Mouse (Mus musculus): Measurements from ENCODE around the gene Oprl1. TPM values are rescaled to one million over a fixed set of nuclear protein-coding genes. Genes with fewer than 3 reads are reported as not detected.

The Oprl1 gene
- polyA plus RNA-seq, 1 experiment from 2014 or later, result 110 TPM

DNA sequence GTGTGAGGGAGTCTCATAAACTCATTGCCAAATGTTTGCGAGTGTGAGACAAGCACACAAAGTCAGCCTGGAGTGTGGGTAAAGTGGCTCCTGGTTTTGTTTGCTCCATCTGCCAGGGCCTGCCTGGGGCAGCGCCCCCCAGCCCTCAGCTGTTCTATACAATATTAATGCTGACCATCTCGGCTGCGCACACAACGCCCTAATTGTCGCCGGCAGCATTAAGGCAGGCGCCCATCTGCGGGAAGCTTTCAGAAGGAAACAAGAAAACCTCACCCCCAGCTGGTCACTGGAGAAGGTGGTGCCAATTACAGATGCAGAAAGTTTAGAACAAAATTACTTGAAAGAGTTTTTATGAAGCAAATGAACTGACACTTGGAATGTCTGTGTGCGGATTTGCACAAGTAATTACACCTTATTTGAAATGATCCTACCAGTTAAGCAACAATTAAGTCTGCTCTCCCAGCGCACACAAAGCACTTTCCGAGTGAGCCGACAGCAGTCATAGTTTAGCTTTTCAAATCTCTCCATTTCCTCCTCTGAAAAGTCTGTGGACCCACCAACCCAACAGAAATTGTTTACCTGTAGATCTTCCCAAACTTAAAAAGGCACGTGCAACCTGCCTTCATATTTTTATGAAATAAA, 49.2 kb downstream of the Oprl1 start:
- no peaks in the 10 kb centered on the region for H3K9me3 ChIP-seq (ENCODE audit: control insufficient read depth, low read length)
- H3K4me2 ChIP-seq (ENCODE audit: low read length), result peak overlapping the region; percentile 76
- H3K36me3 ChIP-seq (ENCODE audit: control insufficient read depth, insufficient read depth, low read length), result no peaks in the 10 kb centered on the region
- ATAC-seq (ENCODE audit: low FRiP score, low TSS enrichment), result 0 out of 2 replicates have a peak, but pooled peaks have one; percentile 15
- WGBS, result 4% methylated on average over 14 of the region's 14 CpGs
- peak overlapping the region; percentile 90 for H3K27ac ChIP-seq (replicated peaks; ENCODE audit: low read depth, low read length)
- DNase-seq, result peak; percentile 76
- peaks cover 63% of the 10 kb centered on the region for H3K4me1 ChIP-seq (ENCODE audit: control insufficient read depth, insufficient read depth, low read length)
- peak overlapping the region; percentile 57 for H3K4me3 ChIP-seq (replicated peaks; ENCODE audit: low read depth, low read length)
- H3K27me3 ChIP-seq (ENCODE audit: control insufficient read depth, insufficient read depth, low read length), result no peaks in the 10 kb centered on the region
- H3K9ac ChIP-seq (replicated peaks; ENCODE audit: low read length), result peak overlapping the region; percentile 52

DNA sequence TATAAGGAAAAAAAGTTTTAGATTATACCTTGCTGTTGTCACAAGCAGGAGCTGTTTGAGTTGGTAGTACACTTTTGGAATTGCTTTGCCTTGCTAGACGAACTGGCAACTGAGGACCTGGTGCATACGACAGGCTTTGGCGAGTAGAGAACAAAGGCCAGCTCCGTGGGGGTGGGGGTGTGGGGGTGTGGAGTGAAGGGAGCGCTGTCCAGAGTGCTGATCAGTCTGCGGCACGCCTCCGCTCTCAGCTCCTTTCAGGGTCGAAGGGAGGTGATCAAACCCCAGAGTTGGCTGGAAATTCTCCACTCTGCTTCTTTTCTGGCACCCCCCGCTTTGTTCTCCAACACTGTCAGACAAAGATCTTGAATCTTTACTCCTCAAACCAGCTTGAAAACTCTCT, 49.8 kb downstream of the Oprl1 start:
- Histone ChIP-seq H3K27me3 (ENCODE audit: control insufficient read depth, insufficient read depth, low read length) (no peaks in the 10 kb centered on the region), H3K27ac (replicated peaks; ENCODE audit: low read depth, low read length) (peak overlapping the region; percentile 90), H3K36me3 (ENCODE audit: control insufficient read depth, insufficient read depth, low read length) (no peaks in the 10 kb centered on the region), H3K9me3 (ENCODE audit: control insufficient read depth, low read length) (no peaks in the 10 kb centered on the region), H3K4me3 (replicated peaks; ENCODE audit: low read depth, low read length) (peak overlapping the region; percentile 57), H3K4me1 (ENCODE audit: control insufficient read depth, insufficient read depth, low read length) (peaks cover 63% of the 10 kb centered on the region), H3K9ac (replicated peaks; ENCODE audit: low read length) (peak overlapping the region; percentile 52), H3K4me2 (ENCODE audit: low read length) (peak overlapping the region; percentile 76)
- ATAC-seq (ENCODE audit: low FRiP score, low TSS enrichment) (peak; percentile 59; the same call in 1 of the 2 replicates), DNase-seq (peak; percentile 81)
- under 1% methylated on average over 10 of the region's 10 CpGs for WGBS

DNA sequence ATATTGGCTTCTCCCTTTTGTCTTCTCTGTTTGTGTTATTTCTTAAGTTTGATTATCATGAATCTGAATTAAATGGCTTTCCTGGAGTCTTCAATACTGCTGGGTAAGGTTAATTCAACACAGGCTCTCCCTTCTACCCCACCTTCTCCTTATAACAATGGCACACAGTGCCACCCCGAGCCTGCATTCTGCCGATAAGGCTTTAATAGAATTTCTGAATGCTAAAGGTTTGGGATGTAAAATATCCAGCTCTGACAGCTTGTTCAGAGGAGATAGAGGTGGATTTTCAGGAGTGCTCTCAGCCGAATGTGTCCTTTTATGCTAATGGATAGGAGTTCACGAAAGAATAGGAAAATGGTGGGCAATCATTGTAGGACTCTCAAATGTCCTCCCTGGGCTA, 50.4 kb downstream of the Oprl1 start:
- no peaks in the 10 kb centered on the region for H3K9me3 ChIP-seq (ENCODE audit: control insufficient read depth, low read length)
- no peaks in the 10 kb centered on the region for H3K36me3 ChIP-seq (ENCODE audit: control insufficient read depth, insufficient read depth, low read length)
- H3K27ac ChIP-seq (replicated peaks; ENCODE audit: low read depth, low read length), result peak overlapping the region; percentile 90
- DNase-seq (peak; percentile 79), ATAC-seq (ENCODE audit: low FRiP score, low TSS enrichment) (no peak)
- WGBS, result 23% methylated on average over 4 of the region's 4 CpGs
- H3K9ac ChIP-seq (replicated peaks; ENCODE audit: low read length), result peak overlapping the region; percentile 52
- H3K27me3 ChIP-seq (ENCODE audit: control insufficient read depth, insufficient read depth, low read length), result no peaks in the 10 kb centered on the region
- H3K4me3 ChIP-seq (replicated peaks; ENCODE audit: low read depth, low read length), result peak overlapping the region; percentile 57
- H3K4me1 ChIP-seq (ENCODE audit: control insufficient read depth, insufficient read depth, low read length), result peaks cover 64% of the 10 kb centered on the region
- H3K4me2 ChIP-seq (ENCODE audit: low read length), result peak overlapping the region; percentile 76

DNA sequence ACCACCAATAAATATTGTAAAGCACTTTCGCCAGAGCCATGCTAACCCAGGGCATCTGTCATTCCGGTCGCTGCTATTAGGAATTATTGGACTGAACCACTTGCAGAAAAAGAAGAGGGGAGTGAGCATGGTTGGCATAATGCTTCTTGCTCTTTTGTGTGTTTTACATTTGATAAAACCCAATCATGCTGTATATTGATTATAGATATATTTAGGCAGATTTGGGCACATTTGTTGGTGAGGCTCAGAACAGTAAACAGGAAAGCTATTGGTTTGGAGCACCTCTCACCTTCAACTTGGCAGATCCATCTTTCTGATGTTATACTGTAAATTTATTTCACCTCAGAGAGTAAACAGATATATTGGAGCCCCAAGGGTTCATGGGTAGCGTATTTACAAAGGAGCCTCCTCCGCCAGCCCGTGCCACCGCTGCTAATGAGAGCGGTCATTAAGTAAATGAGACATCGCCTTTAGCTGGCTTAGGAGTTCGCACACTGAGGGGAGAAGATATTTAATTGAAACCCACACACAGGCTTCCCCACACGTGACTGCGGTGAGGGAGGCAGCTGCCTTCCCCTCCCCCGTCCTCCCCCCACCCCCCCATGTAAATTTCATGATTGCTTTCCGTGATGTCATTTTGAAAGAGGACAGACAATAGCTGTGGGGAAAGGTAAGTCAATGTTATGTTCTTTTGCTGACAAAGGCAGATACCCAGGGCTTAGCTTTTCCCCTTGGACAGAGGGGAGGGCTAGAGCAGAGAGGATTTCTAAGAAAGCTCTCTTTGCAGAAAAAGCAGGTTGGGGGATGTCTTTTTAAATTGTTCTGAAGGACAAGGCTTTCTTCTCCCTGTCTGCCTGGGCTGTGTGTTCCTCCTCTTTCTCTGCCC, 52.1 kb downstream of the Oprl1 start:
- Histone ChIP-seq H3K9ac (replicated peaks; ENCODE audit: low read length) (peak overlapping the region; percentile 59), H3K4me1 (ENCODE audit: control insufficient read depth, insufficient read depth, low read length) (peaks cover 70% of the 10 kb centered on the region), H3K4me2 (ENCODE audit: low read length) (peak overlapping the region; percentile 76), H3K4me3 (replicated peaks; ENCODE audit: low read depth, low read length) (peak overlapping the region; percentile 57), H3K36me3 (ENCODE audit: control insufficient read depth, insufficient read depth, low read length) (no peaks in the 10 kb centered on the region), H3K27me3 (ENCODE audit: control insufficient read depth, insufficient read depth, low read length) (no peaks in the 10 kb centered on the region), H3K27ac (replicated peaks; ENCODE audit: low read depth, low read length) (peak overlapping the region; percentile 90), H3K9me3 (ENCODE audit: control insufficient read depth, low read length) (no peaks in the 10 kb centered on the region)
- WGBS, result 13% methylated on average over 14 of the region's 14 CpGs
- DNase-seq (peak; percentile 84), ATAC-seq (ENCODE audit: low FRiP score, low TSS enrichment) (peak; percentile 72)

DNA sequence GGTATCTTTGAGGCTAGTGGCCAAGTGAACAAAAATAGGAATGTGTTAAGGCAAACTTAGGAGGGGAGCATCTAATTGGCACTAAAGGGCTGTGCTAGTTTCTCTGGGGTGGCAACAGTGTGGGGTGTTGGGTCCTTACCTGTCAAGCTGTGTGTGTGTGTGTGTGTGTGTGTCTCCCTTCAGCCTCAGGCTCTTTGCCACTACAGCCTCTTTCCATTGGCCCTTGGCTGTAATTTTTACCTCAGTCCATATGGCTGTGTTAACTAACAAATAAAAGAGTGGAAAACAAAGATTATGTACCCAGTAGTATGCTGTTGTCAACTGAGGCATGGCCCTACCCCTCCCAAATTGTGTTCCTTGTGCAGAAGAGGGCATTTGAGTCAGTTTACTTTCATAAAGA, 53.6 kb downstream of the Oprl1 start:
- no peaks in the 10 kb centered on the region for H3K27me3 ChIP-seq (ENCODE audit: control insufficient read depth, insufficient read depth, low read length)
- H3K4me1 ChIP-seq (ENCODE audit: control insufficient read depth, insufficient read depth, low read length), result peaks cover 71% of the 10 kb centered on the region
- no peaks in the 10 kb centered on the region for H3K9me3 ChIP-seq (ENCODE audit: control insufficient read depth, low read length)
- no peaks in the 10 kb centered on the region for H3K36me3 ChIP-seq (ENCODE audit: control insufficient read depth, insufficient read depth, low read length)
- DNase-seq (no peak), ATAC-seq (ENCODE audit: low FRiP score, low TSS enrichment) (no peak)
- peak overlapping the region; percentile 57 for H3K4me3 ChIP-seq (replicated peaks; ENCODE audit: low read depth, low read length)
- H3K27ac ChIP-seq (replicated peaks; ENCODE audit: low read depth, low read length), result 0 out of 2 replicates have a peak overlapping the region, but pooled peaks have one; percentile 20
- peak overlapping the region; percentile 76 for H3K4me2 ChIP-seq (ENCODE audit: low read length)
- H3K9ac ChIP-seq (replicated peaks; ENCODE audit: low read length), result peak overlapping the region; percentile 59

DNA sequence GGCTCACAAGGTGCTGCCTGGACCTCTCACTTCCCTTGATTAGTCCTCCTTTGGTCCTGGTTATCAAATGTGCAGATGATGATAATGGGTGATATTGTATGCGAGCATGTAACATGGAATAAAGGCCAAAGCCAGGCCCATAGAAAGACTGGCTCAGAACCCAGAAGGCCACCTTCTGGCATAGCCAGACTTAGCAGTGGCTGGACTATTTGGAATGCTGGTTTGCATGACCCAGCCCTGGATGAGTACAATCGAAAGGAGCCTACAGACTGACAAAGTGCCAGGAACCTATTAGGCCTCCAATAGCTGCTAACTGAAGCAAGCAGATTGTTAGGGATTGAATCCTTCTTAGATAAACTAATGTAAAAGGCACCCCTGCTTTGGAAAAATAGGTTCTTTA, 54.6 kb downstream of the Oprl1 start:
- Histone ChIP-seq H3K9me3 (ENCODE audit: control insufficient read depth, low read length) (no peaks in the 10 kb centered on the region), H3K9ac (replicated peaks; ENCODE audit: low read length) (peak overlapping the region; percentile 59), H3K27me3 (ENCODE audit: control insufficient read depth, insufficient read depth, low read length) (no peaks in the 10 kb centered on the region), H3K4me1 (ENCODE audit: control insufficient read depth, insufficient read depth, low read length) (peaks cover 71% of the 10 kb centered on the region), H3K27ac (replicated peaks; ENCODE audit: low read depth, low read length) (no peak overlapping the region; the same call in 1 of the 2 replicates), H3K36me3 (ENCODE audit: control insufficient read depth, insufficient read depth, low read length) (no peaks in the 10 kb centered on the region), H3K4me3 (replicated peaks; ENCODE audit: low read depth, low read length) (peak overlapping the region; percentile 57), H3K4me2 (ENCODE audit: low read length) (peak overlapping the region; percentile 76)
- DNase-seq, result no peak
- no peak for ATAC-seq (ENCODE audit: low FRiP score, low TSS enrichment)
- 72% methylated on average over 2 of the region's 2 CpGs for WGBS

Other genes with a start within 250 kb of the Oprl1 start
- gene Abhd16b, start 221.8 kb upstream of the Oprl1 start, polyA plus RNA-seq (2014; fragmentation: Nextera tagmentation; extraction: Ambion mirVana), result 0.12 TPM in 1 of 2 replicates, not detected in the other
- 102 and 112 TPM in 2 replicates for gene Tpd52l2, start 217.9 kb upstream of the Oprl1 start, polyA plus RNA-seq (2014; fragmentation: Nextera tagmentation; extraction: Ambion mirVana)
- 189 and 233 TPM in 2 replicates for gene Dnajc5, start 194.5 kb upstream of the Oprl1 start, polyA plus RNA-seq (2014; fragmentation: Nextera tagmentation; extraction: Ambion mirVana)
- gene Uckl1, start 130.1 kb upstream of the Oprl1 start, polyA plus RNA-seq (2014; fragmentation: Nextera tagmentation; extraction: Ambion mirVana), result 61.0 and 65.6 TPM in 2 replicates
- gene Prpf6, start 123.1 kb upstream of the Oprl1 start, polyA plus RNA-seq (2014; fragmentation: Nextera tagmentation; extraction: Ambion mirVana), result 59.9 and 65.8 TPM in 2 replicates
- 72.6 and 75.3 TPM in 2 replicates for gene Zfp512b, start 122.2 kb upstream of the Oprl1 start, polyA plus RNA-seq (2014; fragmentation: Nextera tagmentation; extraction: Ambion mirVana)
- gene Samd10, start 115.8 kb upstream of the Oprl1 start, polyA plus RNA-seq (2014; fragmentation: Nextera tagmentation; extraction: Ambion mirVana), result 215 and 245 TPM in 2 replicates
- not detected in 2 replicates for gene Gm29797, start 58.0 kb upstream of the Oprl1 start, polyA plus RNA-seq (2014; fragmentation: Nextera tagmentation; extraction: Ambion mirVana)
- gene Sox18, start 43.4 kb upstream of the Oprl1 start, polyA plus RNA-seq (2014; fragmentation: Nextera tagmentation; extraction: Ambion mirVana), result 10.6 and 16.3 TPM in 2 replicates
- 37.4 and 44.9 TPM in 2 replicates for gene Tcea2, start 34.7 kb upstream of the Oprl1 start, polyA plus RNA-seq (2014; fragmentation: Nextera tagmentation; extraction: Ambion mirVana)
- gene Rgs19, start 21.0 kb upstream of the Oprl1 start, polyA plus RNA-seq (2014; fragmentation: Nextera tagmentation; extraction: Ambion mirVana), result 57.0 and 72.9 TPM in 2 replicates
- not detected in 2 replicates for gene Lkaaear1, start 16.6 kb upstream of the Oprl1 start, polyA plus RNA-seq (2014; fragmentation: Nextera tagmentation; extraction: Ambion mirVana)
- 21.2 and 31.3 TPM in 2 replicates for gene Myt1, start 48.3 kb downstream of the Oprl1 start, polyA plus RNA-seq (2014; fragmentation: Nextera tagmentation; extraction: Ambion mirVana)
- gene Pcmtd2, start 122.8 kb downstream of the Oprl1 start, polyA plus RNA-seq (2014; fragmentation: Nextera tagmentation; extraction: Ambion mirVana), result 24.7 and 36.2 TPM in 2 replicates
- gene Polr3k, start 149.3 kb downstream of the Oprl1 start, polyA plus RNA-seq (2014; fragmentation: Nextera tagmentation; extraction: Ambion mirVana), result 84.6 and 94.9 TPM in 2 replicates

All from midbrain, embryonic 14.5 days (tissue).